Mouse (Mus musculus) induced T-regulatory cell, adult 2 months (primary cell): ENCODE measurements at regions not wholly inside any gene's neighbourhood (a gene's known extent, or its start where the extent isn't known, plus 50 kb on each side); places are given as distances from the start of the nearest gene placed in this dataset.

ENCODE experiments used
- DNase-seq: peaks from one replicate; pipeline ENCODE4 v3.0.0-alpha.2; 2012; ENCODE audit warnings: low read depth

- DNase-seq, result no peak
Measured at GRCm38 (mm10) chr12:107250747-107251470, 237.5 kb upstream of the 3110018I06Rik start.

GRCm38 (mm10) chr12:107251981-107252380, 236.5 kb upstream of the 3110018I06Rik start:
- DNase-seq, result no peak

GRCm38 (mm10) chr12:107262076-107262475, 226.4 kb upstream of the 3110018I06Rik start:
- no peak for DNase-seq

DNA sequence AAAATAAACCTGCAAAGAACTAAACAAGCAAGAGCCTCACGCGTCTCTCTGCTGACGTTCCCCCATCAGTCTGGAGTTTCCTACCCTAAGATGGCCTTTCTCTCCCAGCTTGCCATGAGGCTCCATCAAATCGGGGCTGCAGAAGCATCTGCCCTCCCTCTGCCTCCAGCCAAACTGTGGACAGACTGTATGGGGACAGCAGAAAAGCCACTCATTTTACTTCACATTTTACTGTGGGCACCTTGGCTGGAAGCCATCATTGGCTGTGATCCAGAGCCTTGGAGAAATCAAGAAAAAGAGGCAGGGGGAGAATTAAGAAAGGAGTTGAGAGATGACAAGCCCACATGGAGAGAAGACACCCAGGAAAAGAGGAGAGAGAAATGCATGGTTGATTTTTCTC, 225.9 kb upstream of the 3110018I06Rik start:
- no peak for DNase-seq

DNA sequence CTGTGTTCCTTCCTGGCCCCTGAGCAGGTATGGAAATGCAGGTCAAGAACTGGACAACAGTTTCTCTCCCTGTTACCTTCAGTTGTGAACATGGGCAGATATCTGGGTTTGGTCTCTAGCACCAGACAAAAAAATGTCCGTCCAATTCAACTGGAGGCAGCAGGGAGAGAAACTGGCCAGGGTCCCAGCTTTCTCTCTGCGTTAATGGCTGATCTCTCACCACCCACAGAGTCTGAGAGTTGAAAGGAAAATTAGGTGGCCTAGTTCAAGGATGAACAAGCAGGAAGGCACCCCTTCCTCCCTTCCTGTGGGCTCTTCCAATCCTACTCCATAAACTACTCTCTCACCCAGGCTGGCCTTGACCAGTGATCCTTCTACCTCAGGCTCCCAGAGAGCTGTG, 221.7 kb upstream of the 3110018I06Rik start:
- no peak for DNase-seq

DNA sequence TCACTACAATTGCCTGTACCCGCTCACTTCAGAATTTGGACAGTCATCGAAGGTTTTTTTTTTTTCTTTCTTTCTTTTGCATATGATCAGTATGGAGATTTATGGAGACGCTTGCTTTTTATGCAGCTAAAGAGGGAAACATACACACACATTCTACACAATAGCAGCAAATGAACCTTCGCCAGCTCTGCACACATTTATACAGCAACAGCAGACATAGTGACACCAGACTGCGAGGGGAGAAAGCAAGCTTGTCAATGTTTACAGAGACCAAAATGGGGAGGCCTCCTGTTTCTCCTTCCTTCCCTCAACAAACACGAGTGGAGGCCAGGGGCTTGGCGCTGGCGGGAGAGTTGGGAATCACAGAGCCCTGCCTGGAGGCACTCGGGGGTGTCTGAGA, 202.8 kb upstream of the 3110018I06Rik start:
- DNase-seq, result no peak

DNA sequence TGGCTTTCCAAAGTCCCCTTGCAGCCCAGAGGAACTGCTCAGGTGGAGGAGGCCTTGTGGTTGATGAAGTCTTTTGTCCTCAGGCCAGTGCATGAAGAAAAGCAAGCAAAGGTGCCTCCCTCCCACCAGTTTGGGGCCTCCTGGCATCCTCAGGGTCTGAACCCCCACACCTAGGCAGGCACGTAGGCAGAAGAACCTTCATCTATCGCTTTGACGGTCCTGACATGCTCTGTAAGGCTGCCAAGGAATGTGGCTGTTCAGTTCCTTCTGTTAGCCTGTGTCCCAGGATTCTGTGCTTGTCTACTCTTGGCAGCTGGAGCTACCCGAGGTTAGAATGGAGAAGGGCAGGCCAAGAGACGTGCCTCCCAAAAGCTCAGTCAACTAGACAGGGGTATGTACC, 197.1 kb upstream of the 3110018I06Rik start:
- DNase-seq, result no peak

GRCm38 (mm10) chr12:107307094-107307740, 181.2 kb upstream of the 3110018I06Rik start:
- peak; percentile 4 for DNase-seq

DNA sequence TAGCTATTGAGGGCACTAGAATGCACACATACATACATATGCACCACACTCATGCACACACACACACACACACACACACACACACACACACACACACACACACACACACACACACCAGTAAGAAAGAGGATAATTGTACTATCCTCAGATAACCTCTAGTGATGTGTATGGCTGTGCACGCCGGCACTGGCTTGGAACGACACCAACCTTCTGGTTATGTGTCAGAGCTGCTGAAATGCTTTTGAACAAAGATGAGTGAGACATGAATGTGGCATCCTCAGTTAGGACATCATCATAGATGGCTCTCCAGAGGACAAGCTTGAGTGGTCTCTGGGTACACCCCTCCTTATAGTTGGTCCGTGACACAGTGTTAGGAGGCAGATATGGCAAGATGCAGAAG, 173.0 kb upstream of the 3110018I06Rik start:
- no peak for DNase-seq

GRCm38 (mm10) chr12:107322861-107323260, 165.6 kb upstream of the 3110018I06Rik start:
- no peak for DNase-seq

DNA sequence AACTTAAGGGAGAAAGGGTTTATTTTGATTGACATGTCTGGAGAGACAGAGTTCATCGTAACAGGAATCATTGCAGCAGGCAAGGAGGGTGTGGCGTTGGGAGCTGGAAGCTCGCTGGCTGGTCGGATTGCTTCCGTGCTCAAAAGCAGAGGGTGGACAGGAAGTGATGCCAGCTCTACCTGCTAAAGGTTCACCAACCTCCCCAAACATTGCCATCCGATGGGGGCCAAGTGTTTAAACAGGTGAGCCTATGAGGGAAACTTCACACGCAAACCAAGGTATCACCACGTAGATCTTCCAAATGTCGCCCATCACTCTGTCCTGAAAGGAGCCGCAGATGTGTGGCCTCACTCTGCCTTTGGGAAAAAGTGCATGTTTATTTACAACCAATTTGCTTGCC, 162.3 kb upstream of the 3110018I06Rik start:
- no peak for DNase-seq

DNA sequence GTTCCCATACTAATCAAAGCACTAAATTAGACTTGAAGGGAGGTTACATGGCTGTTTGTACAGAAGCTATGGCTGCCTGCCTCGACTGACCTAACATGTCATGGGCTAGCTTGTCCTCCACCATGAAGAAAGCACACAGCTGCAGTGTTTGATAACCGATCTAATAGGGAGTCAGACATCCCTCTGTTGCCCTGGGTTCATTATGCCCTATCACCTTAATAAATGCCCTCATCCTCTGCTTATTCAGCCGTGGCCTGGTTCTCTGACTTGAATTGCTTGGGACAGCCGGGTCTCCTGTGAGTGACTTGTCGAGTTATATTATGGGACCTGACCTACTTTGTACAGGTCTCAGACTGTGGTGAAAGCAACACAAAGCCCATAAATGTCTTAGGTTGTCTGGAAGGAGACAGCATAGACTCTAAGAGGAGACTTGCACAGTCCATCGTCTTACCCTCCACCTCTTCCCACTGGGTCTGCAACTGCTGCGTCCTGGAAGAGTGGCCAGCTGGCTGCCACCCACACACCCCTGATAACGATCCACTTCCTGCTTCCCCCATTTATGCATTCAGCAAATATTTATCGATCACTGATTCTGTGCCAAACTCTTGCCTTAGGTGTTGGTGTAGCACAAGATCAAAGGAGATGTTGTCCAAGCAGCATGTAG, 161.2 kb upstream of the 3110018I06Rik start:
- no peak for DNase-seq

DNA sequence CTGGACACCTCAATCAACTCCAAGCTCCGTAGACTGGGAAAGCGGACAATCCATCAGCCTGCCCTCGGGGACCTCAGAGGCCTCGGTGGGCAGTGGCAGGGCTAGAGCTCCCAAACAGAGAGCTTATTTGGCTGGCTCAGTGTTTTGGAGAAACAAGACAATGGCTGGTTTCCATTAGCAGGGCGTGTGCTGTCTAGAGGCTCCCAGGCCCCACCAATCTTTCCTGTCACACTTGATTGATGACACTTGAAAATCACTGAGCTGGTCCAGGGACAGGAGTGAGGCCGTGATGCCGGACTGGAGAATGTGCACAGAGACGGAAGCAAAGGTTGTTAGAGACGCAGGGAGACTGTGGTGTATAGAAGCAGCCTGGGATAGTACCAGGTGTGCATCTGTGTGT, 159.4 kb upstream of the 3110018I06Rik start:
- no peak for DNase-seq

DNA sequence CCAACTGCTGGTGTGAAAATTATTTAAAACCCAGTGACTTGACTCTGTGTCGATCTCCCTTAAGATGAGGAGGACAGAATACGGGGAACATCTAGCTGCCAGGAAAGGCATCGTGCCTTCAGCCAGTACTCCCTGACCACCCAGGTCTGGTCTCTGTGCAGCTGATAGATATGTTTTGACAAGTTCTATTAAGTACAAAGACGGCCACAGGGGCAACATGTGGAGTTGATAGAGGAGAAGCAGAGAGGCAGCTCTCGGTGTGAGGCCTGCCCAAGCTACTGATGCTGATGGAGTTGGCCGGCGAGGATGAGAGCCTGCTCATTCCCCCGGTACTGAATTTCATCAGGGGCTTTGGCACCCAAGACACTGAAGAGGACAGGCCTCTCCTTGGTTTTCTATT, 154.1 kb upstream of the 3110018I06Rik start:
- DNase-seq, result no peak

- DNase-seq, result no peak
Measured at GRCm38 (mm10) chr12:107335106-107335505, 153.3 kb upstream of the 3110018I06Rik start.

DNA sequence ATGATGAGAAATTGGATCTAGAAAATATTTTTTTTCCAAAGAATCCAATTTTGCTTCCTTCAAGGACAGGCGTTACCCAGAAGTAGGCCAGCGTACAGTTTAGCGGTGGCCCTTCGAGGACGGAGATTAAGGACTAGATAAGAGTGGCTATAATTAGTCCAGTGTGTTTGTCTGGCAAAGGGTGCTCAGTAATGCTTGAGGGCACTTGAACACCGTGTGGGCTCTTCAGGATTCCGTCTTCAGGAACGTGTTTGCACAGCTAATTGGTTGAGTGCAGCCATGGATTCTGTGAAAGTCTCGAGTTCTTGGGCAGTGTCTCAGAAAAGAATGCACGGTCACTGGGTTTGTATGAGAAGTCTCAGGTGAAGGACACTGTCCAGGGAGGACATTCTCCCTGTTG, 149.7 kb upstream of the 3110018I06Rik start:
- no peak for DNase-seq

DNA sequence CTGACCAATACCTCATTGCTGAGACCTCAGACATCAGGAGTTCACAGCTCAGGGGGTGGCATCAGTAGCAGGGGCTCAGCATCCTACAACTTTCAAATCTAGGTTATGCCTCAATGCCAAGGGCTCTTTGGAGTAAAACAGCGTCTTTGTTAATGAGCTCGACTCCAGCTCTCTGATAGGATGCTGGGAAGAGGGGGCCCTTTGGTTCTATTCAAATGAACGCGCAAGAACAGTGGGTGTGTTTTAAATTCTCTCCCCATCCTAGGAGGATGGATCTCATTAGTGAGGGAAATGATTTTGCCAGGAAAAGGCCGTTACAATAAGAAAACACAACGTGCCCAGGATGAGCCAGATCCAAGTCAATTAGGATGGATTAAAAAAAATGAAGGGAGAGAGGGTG, 132.2 kb upstream of the 3110018I06Rik start:
- no peak for DNase-seq

DNA sequence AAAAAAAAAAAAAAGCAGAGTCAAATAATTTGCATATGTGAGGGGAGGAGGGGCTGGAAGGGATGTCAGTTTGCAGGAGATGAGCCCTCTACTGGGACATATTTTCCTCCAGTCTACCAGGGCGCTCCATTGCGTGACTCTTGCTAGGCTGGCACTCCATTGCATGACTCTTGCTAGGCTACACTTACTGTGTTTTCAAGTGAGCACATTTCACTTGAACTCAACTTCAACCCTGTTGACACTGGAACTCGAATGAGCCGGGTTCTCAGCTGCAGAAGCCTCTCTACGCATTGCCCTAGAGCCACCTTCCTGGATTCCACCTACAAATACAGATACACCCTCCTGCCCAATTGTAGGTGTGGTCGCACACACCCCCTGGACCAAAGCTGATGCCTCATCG, 131.5 kb upstream of the 3110018I06Rik start:
- DNase-seq, result no peak

- no peak for DNase-seq
Measured at GRCm38 (mm10) chr12:107360511-107360910, 127.9 kb upstream of the 3110018I06Rik start.

- DNase-seq, result peak; percentile 59
Measured at GRCm38 (mm10) chr12:107361606-107362005, 126.8 kb upstream of the 3110018I06Rik start.

GRCm38 (mm10) chr12:107362120-107362519, 126.3 kb upstream of the 3110018I06Rik start:
- peak; percentile 76 for DNase-seq

DNA sequence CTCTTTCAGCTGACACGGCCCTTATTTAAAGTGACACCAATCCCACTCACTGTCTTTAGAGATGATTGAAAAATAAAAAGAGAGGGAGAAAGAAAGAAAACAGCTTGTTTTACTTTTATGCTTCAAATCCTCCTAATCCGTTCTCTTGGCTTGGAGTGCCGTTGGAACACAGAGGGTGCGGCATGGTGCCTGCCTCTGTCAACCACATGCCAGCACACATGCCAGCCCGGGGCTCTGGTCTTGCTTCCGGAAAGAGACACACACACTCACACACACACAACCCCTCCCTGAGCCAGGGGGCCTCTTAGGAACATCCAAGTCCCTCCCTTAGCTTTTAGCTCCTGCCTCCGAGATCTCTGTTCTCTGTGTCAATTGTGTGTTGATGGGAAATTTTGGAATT, 116.2 kb upstream of the 3110018I06Rik start:
- no peak for DNase-seq
